Mouse (Mus musculus): ENCODE data around the gene Col7a1. TPM values are rescaled to one million over a fixed set of nuclear protein-coding genes. Genes with fewer than 3 reads are reported as not detected.

Gene Col7a1
- polyA plus RNA-seq, 1 experiment: 1.1 TPM

DNA sequence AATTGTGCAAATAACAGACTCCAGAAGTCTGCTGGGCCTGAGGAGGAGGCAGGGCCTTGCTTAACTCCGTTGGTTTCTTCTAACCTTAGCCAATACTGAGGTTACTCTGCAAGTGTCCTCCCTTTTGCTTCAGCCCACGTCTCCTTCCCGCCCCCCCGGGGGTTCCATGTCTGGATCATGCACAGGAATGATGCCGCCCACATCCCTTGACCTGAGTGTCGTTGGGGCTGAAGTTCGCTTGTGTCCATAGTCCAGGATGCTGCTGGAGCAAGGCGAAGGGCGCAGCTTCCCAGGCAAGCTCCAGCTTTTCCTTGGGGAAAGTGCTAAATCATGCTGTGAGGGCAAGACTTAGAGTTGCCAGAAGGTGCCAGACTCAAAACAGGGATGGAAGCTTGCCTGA lies 43.0 kb downstream of the Col7a1 start:
- H3K27ac ChIP-seq (replicated peaks; ENCODE audit: low read depth, low read length): no peak overlapping the region
- no peak overlapping the region for H3K4me3 ChIP-seq (ENCODE audit: insufficient read depth, low read depth, low read length)
- no peaks in the 10 kb centered on the region; the same call in 1 of the 2 replicates for H3K4me1 ChIP-seq (ENCODE audit: control insufficient read depth, insufficient read depth, insufficient read length, low read length)

DNA sequence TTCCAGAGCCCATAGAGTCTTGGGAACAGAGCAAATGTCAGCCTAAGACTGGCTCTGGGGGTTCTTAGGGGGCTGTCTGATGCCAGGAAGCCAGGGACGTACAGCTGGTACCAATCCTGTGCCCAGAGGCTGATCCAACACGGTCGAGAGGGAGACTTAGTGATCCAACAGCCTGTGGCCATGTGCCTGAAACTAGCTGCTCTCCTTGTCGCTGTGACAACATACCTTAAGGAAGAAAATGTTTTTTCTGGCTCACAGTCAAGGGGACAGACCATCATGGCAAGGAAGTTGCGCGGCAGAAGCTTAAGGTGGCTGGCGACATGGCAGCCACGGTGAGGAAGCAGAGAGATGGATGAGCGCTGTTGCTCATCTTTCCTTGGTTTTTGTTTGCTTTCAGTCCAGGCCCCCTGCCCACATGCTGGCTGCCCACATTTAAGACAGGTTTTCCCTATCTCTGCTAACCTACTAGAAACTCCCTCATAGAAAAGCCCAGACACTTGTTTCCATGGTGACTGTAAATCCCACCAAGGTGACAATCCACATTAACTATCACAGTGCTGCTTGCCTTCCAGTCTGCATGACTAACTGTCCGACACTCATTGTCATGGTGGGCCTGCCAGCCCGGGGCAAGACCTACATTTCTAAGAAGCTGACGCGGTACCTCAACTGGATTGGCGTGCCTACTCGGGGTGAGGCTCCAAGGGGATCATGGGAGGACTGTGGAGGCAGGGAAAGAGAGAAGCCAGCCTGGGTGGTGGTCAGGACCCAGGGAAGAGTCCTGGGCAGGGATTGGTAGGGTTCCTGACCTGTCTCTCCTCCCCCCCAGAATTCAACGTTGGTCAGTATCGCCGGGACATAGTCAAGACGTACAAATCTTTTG lies 45.1 kb downstream of the Col7a1 start:
- Histone ChIP-seq H3K27ac (replicated peaks; ENCODE audit: low read depth, low read length) (peak overlapping the region; percentile 75), H3K4me3 (ENCODE audit: insufficient read depth, low read depth, low read length) (no peak overlapping the region), H3K4me1 (ENCODE audit: control insufficient read depth, insufficient read depth, insufficient read length, low read length) (no peaks in the 10 kb centered on the region)

DNA sequence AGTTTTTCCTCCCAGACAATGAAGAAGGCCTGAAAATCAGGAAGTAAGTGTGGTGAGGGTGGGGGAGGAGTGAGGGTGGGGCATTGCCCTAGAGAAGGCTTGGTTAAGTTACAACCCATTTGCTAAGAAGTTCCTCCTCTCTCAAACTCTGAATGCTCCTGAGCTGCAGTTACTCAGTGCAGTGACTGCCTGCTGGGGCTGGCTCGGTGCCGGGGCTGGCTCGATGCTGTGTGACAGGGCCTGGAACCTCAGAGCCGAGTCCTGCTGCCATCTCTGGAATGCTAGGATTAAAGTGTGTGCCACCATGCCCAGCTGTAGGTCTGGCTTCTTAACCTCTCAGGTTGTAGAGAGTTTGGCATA lies 45.8 kb downstream of the Col7a1 start:
- Histone ChIP-seq H3K4me1 (ENCODE audit: control insufficient read depth, insufficient read depth, insufficient read length, low read length) (no peaks in the 10 kb centered on the region), H3K4me3 (ENCODE audit: insufficient read depth, low read depth, low read length) (no peak overlapping the region), H3K27ac (replicated peaks; ENCODE audit: low read depth, low read length) (peak overlapping the region; percentile 75; the same call in 1 of the 2 replicates)

DNA sequence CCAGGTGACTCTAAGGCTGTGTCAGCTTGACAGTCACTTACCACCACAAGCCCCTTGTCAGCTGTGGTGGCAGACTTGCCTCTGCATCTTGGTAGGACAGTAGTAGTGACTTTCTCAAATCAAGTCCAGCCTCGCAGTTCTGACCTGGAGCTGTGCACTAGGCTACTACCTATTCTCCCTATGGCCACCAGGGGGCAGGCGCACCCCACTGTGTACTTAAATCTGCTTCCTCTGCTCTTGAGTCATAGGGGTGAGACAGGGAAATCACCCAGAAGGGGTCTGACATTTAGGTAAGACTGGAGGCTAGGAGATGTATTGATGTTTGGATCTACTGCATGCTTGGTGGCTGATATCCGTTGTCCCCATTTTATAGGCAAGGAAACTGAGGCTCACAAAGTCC lies 47.3 kb downstream of the Col7a1 start:
- H3K4me1 ChIP-seq (ENCODE audit: control insufficient read depth, insufficient read depth, insufficient read length, low read length): no peaks in the 10 kb centered on the region
- no peak overlapping the region for H3K4me3 ChIP-seq (ENCODE audit: insufficient read depth, low read depth, low read length)
- H3K27ac ChIP-seq (replicated peaks; ENCODE audit: low read depth, low read length): no peak overlapping the region

DNA sequence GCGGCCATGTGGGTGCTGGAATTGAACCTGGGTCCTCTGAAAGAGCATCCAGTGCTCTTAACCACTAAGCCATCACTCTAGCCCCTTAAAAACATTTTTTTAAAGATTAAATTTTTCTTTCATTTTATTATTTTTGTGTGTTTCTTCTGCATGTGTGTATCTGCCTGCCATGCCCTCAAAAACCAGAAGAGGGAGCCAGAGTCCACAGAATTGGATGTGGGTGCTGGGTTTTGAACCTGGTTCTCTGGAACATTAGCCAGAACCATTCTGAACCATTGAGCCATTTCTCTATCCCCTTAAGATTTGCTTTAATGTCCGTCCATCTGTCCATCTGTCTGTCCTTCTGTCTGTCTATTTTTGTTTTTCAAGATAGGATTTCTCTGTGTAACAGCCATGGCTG lies 49.8 kb downstream of the Col7a1 start:
- Histone ChIP-seq H3K4me3 (ENCODE audit: insufficient read depth, low read depth, low read length) (no peak overlapping the region), H3K4me1 (ENCODE audit: control insufficient read depth, insufficient read depth, insufficient read length, low read length) (no peaks in the 10 kb centered on the region), H3K27ac (replicated peaks; ENCODE audit: low read depth, low read length) (no peak overlapping the region)

DNA sequence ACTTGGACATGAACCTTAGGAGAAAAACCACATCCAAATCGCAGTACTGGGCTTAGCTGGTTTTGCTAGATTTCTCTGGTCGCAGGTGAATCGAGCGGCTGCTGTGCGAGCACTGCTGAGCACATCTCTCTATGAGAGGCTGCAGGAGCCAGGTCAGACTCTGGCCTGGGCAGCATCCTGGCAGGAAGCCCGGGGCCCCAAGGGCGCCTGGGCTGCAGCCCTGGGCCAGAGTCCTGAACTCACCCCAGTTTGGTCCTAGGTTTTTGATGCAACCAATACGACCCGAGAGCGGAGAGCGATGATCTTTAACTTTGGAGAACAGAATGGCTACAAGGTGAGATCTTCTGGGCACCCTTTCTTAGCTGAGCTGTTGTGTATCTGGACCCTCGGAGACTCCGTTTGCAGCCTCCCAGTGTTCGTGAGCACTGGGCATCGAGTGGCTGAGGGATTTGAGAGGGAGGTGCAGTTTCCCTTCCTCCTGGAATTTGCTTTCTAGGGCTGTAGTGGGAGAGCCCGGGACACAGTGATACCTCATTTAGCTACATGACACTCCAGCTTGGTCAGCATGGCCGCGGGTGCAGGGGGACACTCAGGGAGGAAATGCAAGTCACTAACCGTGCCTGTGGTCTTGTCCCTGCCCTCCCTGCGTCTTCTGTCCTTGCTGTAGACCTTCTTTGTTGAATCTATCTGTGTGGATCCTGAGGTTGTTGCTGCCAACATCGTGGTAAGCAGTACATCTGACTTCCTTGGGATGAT lies 53.8 kb downstream of the Col7a1 start:
- H3K27ac ChIP-seq (replicated peaks; ENCODE audit: low read depth, low read length): no peak overlapping the region
- no peak overlapping the region for H3K4me3 ChIP-seq (ENCODE audit: insufficient read depth, low read depth, low read length)

DNA sequence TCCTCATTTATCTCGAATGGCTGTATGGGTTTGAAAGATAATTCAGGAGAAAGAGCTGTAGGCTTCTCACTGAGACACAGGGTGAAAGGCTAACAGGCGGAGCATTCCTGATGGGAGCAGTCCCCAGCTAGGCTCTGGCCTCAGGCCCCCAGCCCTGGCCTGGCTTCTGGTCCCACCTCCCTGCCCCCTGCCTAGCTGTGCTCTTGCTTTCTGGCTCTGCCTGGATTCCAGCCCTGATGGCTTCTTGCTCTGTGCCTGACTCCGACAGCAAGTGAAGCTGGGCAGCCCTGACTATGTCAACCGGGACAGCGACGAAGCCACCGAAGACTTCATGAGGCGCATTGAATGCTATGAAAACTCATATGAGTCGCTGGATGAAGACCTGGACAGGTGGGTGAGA lies 54.7 kb downstream of the Col7a1 start:
- H3K27ac ChIP-seq (replicated peaks; ENCODE audit: low read depth, low read length): no peak overlapping the region
- no peak overlapping the region for H3K4me3 ChIP-seq (ENCODE audit: insufficient read depth, low read depth, low read length)

More for the DNA sequence above, 53.8 kb downstream of the Col7a1 start:
- no peaks in the 10 kb centered on the region; the same call in 1 of the 2 replicates for H3K4me1 ChIP-seq (ENCODE audit: control insufficient read depth, insufficient read depth, insufficient read length, low read length)

DNA sequence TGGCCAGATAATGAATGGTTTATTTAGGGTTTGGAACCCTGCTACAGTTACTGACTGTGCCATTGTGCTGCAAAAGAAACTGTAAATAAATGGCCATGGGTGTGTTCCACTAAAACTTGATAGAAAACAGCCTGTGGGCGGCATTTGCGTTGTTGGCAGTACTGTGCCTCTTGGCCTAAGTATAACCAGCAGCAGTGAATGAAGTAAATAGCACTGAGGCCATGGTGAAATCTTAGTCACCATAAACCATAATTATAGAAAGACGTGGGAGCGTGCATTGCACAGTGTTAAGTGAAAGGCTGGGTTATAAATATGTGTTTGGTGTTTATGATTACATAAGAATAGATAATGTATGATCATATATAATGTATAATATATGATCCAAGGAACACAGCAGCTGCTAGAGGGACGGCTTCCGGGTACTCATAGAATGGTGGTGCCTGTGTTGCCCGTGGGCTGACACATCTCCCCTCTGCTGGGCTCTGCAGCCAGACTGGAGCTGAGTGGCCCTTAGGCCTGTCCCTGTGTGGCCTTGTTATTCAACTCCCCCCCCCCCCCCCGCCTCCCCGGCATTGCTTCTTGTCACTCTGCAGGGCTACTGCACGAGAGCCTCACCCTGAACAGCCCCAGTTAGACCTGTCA lies 55.7 kb downstream of the Col7a1 start:
- no peak overlapping the region for H3K27ac ChIP-seq (replicated peaks; ENCODE audit: low read depth, low read length)
- H3K4me1 ChIP-seq (ENCODE audit: control insufficient read depth, insufficient read depth, insufficient read length, low read length): no peaks in the 10 kb centered on the region; the same call in 1 of the 2 replicates
- no peak overlapping the region for H3K4me3 ChIP-seq (ENCODE audit: insufficient read depth, low read depth, low read length)

More for the DNA sequence above, 54.7 kb downstream of the Col7a1 start:
- no peaks in the 10 kb centered on the region; the same call in 1 of the 2 replicates for H3K4me1 ChIP-seq (ENCODE audit: control insufficient read depth, insufficient read depth, insufficient read length, low read length)

DNA sequence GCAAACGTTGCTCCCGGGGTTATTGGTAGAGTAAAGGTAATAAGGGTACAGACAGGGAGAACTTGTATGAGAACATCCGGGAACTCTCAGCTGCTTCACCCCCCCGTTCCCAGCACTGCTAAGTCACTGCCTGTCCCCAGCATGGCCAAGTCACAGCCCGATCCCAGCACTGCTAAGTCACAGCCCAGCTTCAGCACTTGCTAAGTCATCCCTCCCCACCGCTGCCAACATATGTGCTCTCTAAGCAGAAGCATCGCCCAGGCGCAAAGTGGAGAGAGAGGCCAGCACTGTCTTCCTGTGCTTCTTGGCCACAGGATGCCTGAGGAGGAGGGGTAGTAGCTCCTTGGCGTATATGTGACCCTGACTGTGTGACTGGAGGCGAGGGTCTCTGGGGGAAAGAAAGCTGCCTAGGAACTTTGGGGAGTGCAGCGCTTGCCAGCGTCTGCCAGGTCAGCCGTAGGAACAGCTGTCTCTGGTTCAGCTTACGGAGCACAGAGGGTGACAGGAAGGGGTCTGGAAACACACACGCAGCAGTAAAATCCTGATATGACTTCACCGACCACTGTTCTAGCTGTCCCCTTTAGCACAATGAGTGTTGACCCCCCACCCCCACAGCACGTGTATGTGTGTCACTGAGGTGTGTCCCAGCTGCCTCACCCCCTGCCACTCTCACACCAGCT lies 56.4 kb downstream of the Col7a1 start:
- H3K4me3 ChIP-seq (ENCODE audit: insufficient read depth, low read depth, low read length): no peak overlapping the region
- no peaks in the 10 kb centered on the region; the same call in 1 of the 2 replicates for H3K4me1 ChIP-seq (ENCODE audit: control insufficient read depth, insufficient read depth, insufficient read length, low read length)
- no peak overlapping the region for H3K27ac ChIP-seq (replicated peaks; ENCODE audit: low read depth, low read length)

DNA sequence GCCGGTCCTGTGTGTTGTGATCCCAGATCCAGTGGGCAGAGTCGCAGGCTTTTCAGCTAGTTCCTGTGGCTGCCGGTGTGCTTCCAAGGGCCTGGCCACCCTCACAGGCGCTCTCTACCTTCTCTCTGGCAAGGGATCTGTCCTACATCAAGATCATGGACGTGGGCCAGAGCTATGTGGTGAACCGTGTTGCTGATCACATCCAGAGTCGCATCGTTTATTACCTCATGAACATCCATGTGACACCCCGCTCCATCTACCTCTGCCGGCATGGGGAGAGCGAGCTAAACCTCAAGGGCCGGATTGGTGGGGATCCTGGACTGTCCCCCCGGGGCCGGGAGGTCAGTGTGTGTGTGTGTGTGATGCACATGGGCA lies 56.9 kb downstream of the Col7a1 start:
- no peak overlapping the region for H3K4me3 ChIP-seq (ENCODE audit: insufficient read depth, low read depth, low read length)
- H3K27ac ChIP-seq (replicated peaks; ENCODE audit: low read depth, low read length): no peak overlapping the region
- no peaks in the 10 kb centered on the region; the same call in 1 of the 2 replicates for H3K4me1 ChIP-seq (ENCODE audit: control insufficient read depth, insufficient read depth, insufficient read length, low read length)

DNA sequence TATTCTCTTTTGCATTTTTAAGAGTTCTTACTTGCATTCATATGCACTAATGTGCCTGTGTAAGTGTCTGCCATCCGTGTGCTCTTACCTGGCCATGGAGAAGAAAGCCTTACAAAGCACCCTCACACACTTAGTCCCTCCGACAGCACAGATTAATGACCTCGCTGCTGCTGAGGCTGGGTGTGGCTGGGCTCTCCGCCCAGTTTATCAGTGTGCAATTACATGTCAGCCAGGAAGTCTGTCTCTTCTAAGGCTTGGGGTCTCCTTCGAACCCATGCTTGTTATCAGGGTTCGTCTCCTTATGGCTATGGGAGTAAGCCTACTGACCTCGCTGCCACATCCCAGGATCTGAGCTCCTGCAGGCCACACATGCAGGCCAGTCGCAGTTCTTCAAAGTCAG lies 62.0 kb downstream of the Col7a1 start:
- Histone ChIP-seq H3K4me3 (ENCODE audit: insufficient read depth, low read depth, low read length) (no peak overlapping the region), H3K4me1 (ENCODE audit: control insufficient read depth, insufficient read depth, insufficient read length, low read length) (no peaks in the 10 kb centered on the region; the same call in 1 of the 2 replicates), H3K27ac (replicated peaks; ENCODE audit: low read depth, low read length) (no peak overlapping the region)

DNA sequence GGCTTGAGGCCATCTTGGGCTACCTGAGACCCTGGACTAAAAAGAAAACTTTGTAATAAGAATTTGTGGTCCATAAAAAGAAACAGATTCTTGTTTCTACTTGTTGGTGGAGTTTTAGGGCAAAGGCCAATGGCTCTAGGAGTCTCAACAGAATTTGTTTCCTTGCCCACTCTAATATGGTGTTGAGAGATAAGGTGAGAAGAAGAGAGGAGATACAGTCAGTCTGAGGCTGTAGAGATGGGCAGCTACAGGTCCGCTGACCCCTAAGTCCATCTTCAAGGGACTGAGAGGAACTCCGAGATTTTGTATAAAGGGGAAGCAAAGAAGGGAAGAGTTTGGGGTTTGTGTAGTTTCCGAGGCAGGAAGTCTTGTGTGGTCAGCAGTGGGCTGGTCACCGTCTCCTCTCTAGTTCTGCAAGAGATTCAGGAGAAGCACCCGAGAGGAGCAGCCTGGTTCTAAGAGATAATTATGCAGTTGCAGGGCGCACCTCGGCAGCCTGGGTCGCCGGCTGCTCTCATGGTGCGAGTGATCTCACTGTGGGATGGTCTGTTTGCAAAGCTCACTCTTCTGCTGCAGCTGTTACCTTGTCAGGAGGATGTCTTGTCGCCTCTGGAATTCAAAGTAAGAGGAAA lies 63.7 kb downstream of the Col7a1 start:
- H3K4me1 ChIP-seq (ENCODE audit: control insufficient read depth, insufficient read depth, insufficient read length, low read length): no peaks in the 10 kb centered on the region
- H3K27ac ChIP-seq (replicated peaks; ENCODE audit: low read depth, low read length): peak overlapping the region; percentile 55
- peak overlapping the region; percentile 32 for H3K4me3 ChIP-seq (ENCODE audit: insufficient read depth, low read depth, low read length)

DNA sequence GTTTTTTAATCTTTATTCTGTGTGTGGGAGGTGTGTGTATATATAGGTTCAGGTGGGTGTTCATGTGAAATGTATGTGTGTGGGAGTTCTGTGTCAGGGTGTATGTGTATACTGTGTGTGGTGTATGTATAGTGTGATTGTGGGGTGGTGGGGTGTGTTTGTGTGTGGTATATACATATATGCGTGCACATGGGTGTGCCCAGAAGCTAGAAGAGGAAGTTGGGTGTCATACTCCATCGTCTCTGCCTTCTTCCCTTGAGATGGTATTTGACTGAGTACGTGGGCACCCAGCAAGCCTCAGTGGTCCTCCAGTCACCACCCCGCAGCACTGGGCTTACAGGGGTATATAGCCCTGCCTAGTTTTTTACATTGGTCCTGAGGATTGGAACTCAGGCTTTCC lies 68.0 kb downstream of the Col7a1 start:
- Histone ChIP-seq H3K4me1 (ENCODE audit: control insufficient read depth, insufficient read depth, insufficient read length, low read length) (peaks cover 5% of the 10 kb centered on the region), H3K4me3 (ENCODE audit: insufficient read depth, low read depth, low read length) (no peak overlapping the region), H3K27ac (replicated peaks; ENCODE audit: low read depth, low read length) (peak overlapping the region; percentile 52)

DNA sequence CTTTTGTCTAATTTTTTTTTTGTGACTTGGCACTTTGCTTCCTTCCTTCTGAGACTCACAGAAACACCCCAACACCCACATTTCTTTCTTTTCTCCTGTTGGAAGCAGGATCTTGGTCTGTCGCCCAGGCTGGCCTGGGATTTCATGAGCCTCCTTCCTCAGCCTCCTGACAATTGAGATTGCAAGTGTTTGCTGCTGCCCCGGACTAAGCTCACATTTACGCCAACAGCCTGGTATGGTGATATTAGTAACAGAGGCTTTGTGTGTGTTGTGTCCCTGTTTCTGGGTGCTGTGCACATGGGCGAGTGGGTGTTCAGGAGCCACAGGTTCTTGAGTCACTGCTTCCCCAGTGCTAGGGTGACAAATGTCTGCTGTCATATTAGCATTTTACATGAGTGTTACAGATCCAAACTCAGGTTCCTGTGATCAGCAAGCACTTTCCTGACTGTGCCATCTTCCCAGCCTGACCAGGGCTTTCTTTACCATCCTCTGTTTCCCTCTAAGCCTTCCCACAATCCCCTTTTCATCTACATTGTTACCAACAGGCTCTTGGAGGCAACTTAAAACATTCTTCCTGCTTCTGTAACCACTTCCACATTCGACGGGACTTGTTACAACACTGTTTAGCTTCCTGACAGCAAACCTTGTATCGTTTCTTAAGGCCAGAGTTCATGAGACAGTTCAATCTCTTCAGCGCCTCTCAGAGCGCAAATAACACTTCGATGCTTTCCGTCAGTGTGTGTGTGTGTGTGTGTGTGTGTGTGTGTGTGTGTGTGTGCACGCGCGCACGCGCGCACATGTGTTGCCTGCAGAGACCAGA lies 69.7 kb downstream of the Col7a1 start:
- Histone ChIP-seq H3K4me3 (ENCODE audit: insufficient read depth, low read depth, low read length) (no peak overlapping the region), H3K4me1 (ENCODE audit: control insufficient read depth, insufficient read depth, insufficient read length, low read length) (peaks cover 8% of the 10 kb centered on the region), H3K27ac (replicated peaks; ENCODE audit: low read depth, low read length) (peak overlapping the region; percentile 64)

All from brown adipose tissue, adult 24 weeks (tissue).